ENCODE assay signal across 7 mouse cellular contexts in the genomic region with DNA sequence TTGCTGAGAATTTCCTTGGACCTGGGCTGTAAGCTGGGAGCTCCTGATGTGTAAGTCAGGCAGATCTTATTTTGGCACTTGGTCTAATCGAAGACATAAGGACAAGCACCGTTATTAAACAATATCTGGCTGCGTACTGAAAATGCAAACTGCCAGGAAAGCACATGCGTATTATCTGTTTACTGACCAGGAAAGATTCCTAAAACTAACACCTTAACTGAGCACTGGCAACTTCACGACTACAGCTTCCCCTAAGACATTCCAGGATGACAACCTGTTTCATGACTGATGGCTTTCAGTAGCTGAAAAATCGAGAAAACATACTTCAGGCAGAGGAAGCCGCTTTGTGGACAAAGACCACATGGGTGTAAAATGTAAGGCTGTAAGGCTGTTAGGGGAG. TPM values are rescaled to one million over a fixed set of nuclear protein-coding genes. Genes with fewer than 3 reads are reported as not detected.
DNase-seq lines count a peak whose midpoint lies in the region; ATAC-seq and TF ChIP-seq lines count a peak whose summit lies in the region.

No protein-coding gene starts in this region.

- TF ChIP-seq CTCF in lung, postnatal 0 days (IDR thresholded peaks at IDR 0.05): no peak

- no peaks in the 10 kb centered on the region for H3K27me3 ChIP-seq in lung, postnatal 0 days (replicated peaks; ENCODE audit: insufficient read depth, low read length)
- no peaks in the 10 kb centered on the region for H3K27me3 ChIP-seq in forebrain, embryonic 11.5 days (ENCODE audit: control insufficient read depth, insufficient read depth, low read length)
- no peaks in the 10 kb centered on the region for H3K27me3 ChIP-seq in limb, embryonic 12.5 days
- no peaks in the 10 kb centered on the region for H3K27me3 ChIP-seq in stomach, embryonic 15.5 days (replicated peaks)

- H3K36me3 ChIP-seq in lung, postnatal 0 days (ENCODE audit: insufficient read depth, low read length): no peaks in the 10 kb centered on the region
- no peaks in the 10 kb centered on the region for H3K36me3 ChIP-seq in forebrain, embryonic 11.5 days (ENCODE audit: control insufficient read depth, insufficient read depth, low read length)
- no peaks in the 10 kb centered on the region for H3K36me3 ChIP-seq in limb, embryonic 12.5 days
- H3K36me3 ChIP-seq in stomach, embryonic 15.5 days: no peaks in the 10 kb centered on the region

- peak overlapping the region; percentile 85 for H3K4me3 ChIP-seq in lung, postnatal 0 days (ENCODE audit: low read depth, low read length)
- peak overlapping the region; percentile 93 for H3K4me3 ChIP-seq in forebrain, embryonic 11.5 days (ENCODE audit: low read depth, low read length)
- peak overlapping the region; percentile 78 for H3K4me3 ChIP-seq in limb, embryonic 12.5 days (replicated peaks)
- H3K4me3 ChIP-seq in stomach, embryonic 15.5 days (replicated peaks): peak overlapping the region; percentile 93

- WGBS in lung, postnatal 0 days: 16% methylated on average over 7 of the region's 7 CpGs
- WGBS in forebrain, embryonic 11.5 days: 42% methylated on average over 7 of the region's 7 CpGs
- WGBS in limb, embryonic 12.5 days: 36% methylated on average over 7 of the region's 7 CpGs
- 31% methylated on average over 7 of the region's 7 CpGs for WGBS in stomach, embryonic 15.5 days

- TF ChIP-seq EP300 in lung, postnatal 0 days (IDR thresholded peaks at IDR 0.05): no peak

- no peak for DNase-seq in lung, postnatal 0 days (ENCODE audit: low spot score)
- DNase-seq in lung, postnatal 36 days: no peak
- no peak for DNase-seq in forebrain, embryonic 11.5 days (ENCODE audit: low spot score)
- no peak for DNase-seq in embryo, embryonic 10.5 days (ENCODE audit: low spot score)
- no peak for DNase-seq in left cerebral cortex, adult 8-10 months (ENCODE audit: low spot score in 2 of 2)

- peak overlapping the region; percentile 56 for H3K4me2 ChIP-seq in lung, postnatal 0 days (replicated peaks; ENCODE audit: low read depth, low read length)
- H3K4me2 ChIP-seq in forebrain, embryonic 11.5 days (ENCODE audit: low read depth, low read length, severe bottlenecking): peak overlapping the region; percentile 86
- H3K4me2 ChIP-seq in limb, embryonic 12.5 days: peak overlapping the region; percentile 67
- H3K4me2 ChIP-seq in stomach, embryonic 15.5 days: peak overlapping the region; percentile 74

- peaks cover 5% of the 10 kb centered on the region; the same call in 1 of the 2 replicates for H3K4me1 ChIP-seq in lung, postnatal 0 days (ENCODE audit: insufficient read depth, low read depth, low read length)
- H3K4me1 ChIP-seq in forebrain, embryonic 11.5 days (replicated peaks; ENCODE audit: control insufficient read depth, insufficient read depth, low read length): peaks cover 6% of the 10 kb centered on the region
- peaks cover 5% of the 10 kb centered on the region; the same call in 1 of the 2 replicates for H3K4me1 ChIP-seq in limb, embryonic 12.5 days (replicated peaks)
- peaks cover 11% of the 10 kb centered on the region; the same call in 1 of the 2 replicates for H3K4me1 ChIP-seq in stomach, embryonic 15.5 days

- ATAC-seq in lung, postnatal 0 days: no peak
- ATAC-seq in forebrain, embryonic 11.5 days (replicated peaks; ENCODE audit: low FRiP score): no peak
- no peak for ATAC-seq in limb, embryonic 12.5 days (ENCODE audit: insufficient number of reproducible peaks, insufficient read depth, low FRiP score, low TSS enrichment, low read depth)
- ATAC-seq in stomach, embryonic 15.5 days (ENCODE audit: insufficient read depth, low FRiP score, low read depth): no peak

- peak overlapping the region; percentile 84 for H3K27ac ChIP-seq in lung, postnatal 0 days (ENCODE audit: low read length)
- peak overlapping the region; percentile 64 for H3K27ac ChIP-seq in forebrain, embryonic 11.5 days (ENCODE audit: low read depth, low read length)
- peak overlapping the region; percentile 90 for H3K27ac ChIP-seq in limb, embryonic 12.5 days
- H3K27ac ChIP-seq in stomach, embryonic 15.5 days: peak overlapping the region; percentile 91

- peak overlapping the region; percentile 45 for H3K9ac ChIP-seq in lung, postnatal 0 days (replicated peaks; ENCODE audit: low read depth)
- H3K9ac ChIP-seq in forebrain, embryonic 11.5 days (ENCODE audit: low read length): peak overlapping the region; percentile 80
- peak overlapping the region; percentile 85 for H3K9ac ChIP-seq in limb, embryonic 12.5 days (replicated peaks)
- H3K9ac ChIP-seq in stomach, embryonic 15.5 days: peak overlapping the region; percentile 40

- no peaks in the 10 kb centered on the region for H3K9me3 ChIP-seq in lung, postnatal 0 days (ENCODE audit: low read length)
- H3K9me3 ChIP-seq in forebrain, embryonic 11.5 days (ENCODE audit: control insufficient read depth, low read length): no peaks in the 10 kb centered on the region
- H3K9me3 ChIP-seq in limb, embryonic 12.5 days: no peaks in the 10 kb centered on the region
- no peaks in the 10 kb centered on the region for H3K9me3 ChIP-seq in stomach, embryonic 15.5 days

RNA-seq across cellular contexts. Expression of gene Calu, which starts 0.7 kb away (rescaled TPM):
- 232 and 238 TPM in 2 replicates for polyA plus RNA-seq in lung, postnatal 0 days (2015; fragmentation: Nextera tagmentation; extraction: Ambion mirVana)
- 240 and 242 TPM in 2 replicates for polyA plus RNA-seq in forebrain, embryonic 11.5 days (2014; fragmentation: Nextera tagmentation; extraction: Ambion mirVana)
- polyA plus RNA-seq in limb, embryonic 12.5 days (2016; fragmentation: Nextera tagmentation; extraction: Ambion mirVana): 293 and 320 TPM in 2 replicates
- polyA plus RNA-seq in stomach, embryonic 15.5 days (2015; fragmentation: Nextera tagmentation; extraction: Ambion mirVana): 327 and 341 TPM in 2 replicates
- 10 to 100 TPM; 63.5 to 67.6 (median 64.3) TPM for total RNA-seq in left cerebral cortex, adult 8-10 months (2022)

RNA-seq across cellular contexts. Expression of gene Fam71f1, which starts 28.2 kb away (rescaled TPM):
- polyA plus RNA-seq in lung, postnatal 0 days (2015; fragmentation: Nextera tagmentation; extraction: Ambion mirVana): not detected in 2 replicates
- not detected in 2 replicates for polyA plus RNA-seq in forebrain, embryonic 11.5 days (2014; fragmentation: Nextera tagmentation; extraction: Ambion mirVana)
- polyA plus RNA-seq in limb, embryonic 12.5 days (2016; fragmentation: Nextera tagmentation; extraction: Ambion mirVana): not detected in 2 replicates
- 0.09 and 0.13 TPM in 2 replicates for polyA plus RNA-seq in stomach, embryonic 15.5 days (2015; fragmentation: Nextera tagmentation; extraction: Ambion mirVana)
- total RNA-seq in left cerebral cortex, adult 8-10 months (2022): not detected

RNA-seq across cellular contexts. Expression of gene Opn1sw, which starts 41.1 kb away (rescaled TPM):
- polyA plus RNA-seq in lung, postnatal 0 days (2015; fragmentation: Nextera tagmentation; extraction: Ambion mirVana): 0.30 and 0.56 TPM in 2 replicates
- 0.31 and 0.43 TPM in 2 replicates for polyA plus RNA-seq in forebrain, embryonic 11.5 days (2014; fragmentation: Nextera tagmentation; extraction: Ambion mirVana)
- 0.31 and 1.1 TPM in 2 replicates for polyA plus RNA-seq in limb, embryonic 12.5 days (2016; fragmentation: Nextera tagmentation; extraction: Ambion mirVana)
- polyA plus RNA-seq in stomach, embryonic 15.5 days (2015; fragmentation: Nextera tagmentation; extraction: Ambion mirVana): 0.30 and 0.43 TPM in 2 replicates
- under 1 TPM in 3 of 4 experiments, not detected in 1; 0.37 to 0.87 (median 0.44) TPM for total RNA-seq in left cerebral cortex, adult 8-10 months (2022)

RNA-seq across cellular contexts. Expression of gene Ccdc136, which starts 48.9 kb away (rescaled TPM):
- polyA plus RNA-seq in lung, postnatal 0 days (2015; fragmentation: Nextera tagmentation; extraction: Ambion mirVana): 3.0 and 4.6 TPM in 2 replicates
- 25.7 and 26.7 TPM in 2 replicates for polyA plus RNA-seq in forebrain, embryonic 11.5 days (2014; fragmentation: Nextera tagmentation; extraction: Ambion mirVana)
- polyA plus RNA-seq in limb, embryonic 12.5 days (2016; fragmentation: Nextera tagmentation; extraction: Ambion mirVana): 31.8 and 40.1 TPM in 2 replicates
- 12.2 and 12.4 TPM in 2 replicates for polyA plus RNA-seq in stomach, embryonic 15.5 days (2015; fragmentation: Nextera tagmentation; extraction: Ambion mirVana)
- total RNA-seq in left cerebral cortex, adult 8-10 months (2022): 100 to 1,000 TPM in 2 of 4 experiments, 10 to 100 TPM in 2; 87.5 to 111 (median 103) TPM
